Mouse (Mus musculus) cerebral cortex, adult 2 months (tissue): ENCODE results near the gene Tdrd5.

Experiments
- WGBS: fragments of 180-500 bp; shearing (Covaris S2); methylation state at CpG from one replicate; pipeline ENCODE4 v1.1.7; 2018; 5-methylcytosine and 5-hydroxymethylcytosine counted together

Gene Tdrd5

GRCm38 (mm10) chr1:156263352-156263751 lies 40.1 kb downstream of the Tdrd5 start:
- 64% methylated on average over 2 of the region's 2 CpGs for WGBS

DNA sequence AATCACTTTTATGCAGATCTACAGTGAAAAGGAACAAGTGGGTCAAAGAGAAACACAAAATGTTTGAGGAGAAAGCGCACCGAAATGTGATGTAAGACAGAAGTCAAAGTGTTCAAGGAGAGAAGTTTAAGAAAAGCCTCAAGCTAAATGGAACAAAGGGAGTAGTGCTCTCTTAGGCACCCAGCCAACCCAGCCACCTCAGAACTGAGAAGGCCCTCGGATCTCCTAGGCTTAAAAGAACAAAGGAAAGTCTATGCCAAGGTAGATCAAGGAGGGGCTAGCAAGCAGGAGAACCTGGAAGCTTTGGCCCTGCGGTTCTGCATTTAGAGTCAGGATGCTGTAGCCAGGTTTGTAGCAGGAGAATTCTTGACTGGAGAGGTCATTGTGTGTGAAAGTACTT lies 48.6 kb downstream of the Tdrd5 start:
- WGBS = 78% methylated on average over 4 of the region's 4 CpGs

DNA sequence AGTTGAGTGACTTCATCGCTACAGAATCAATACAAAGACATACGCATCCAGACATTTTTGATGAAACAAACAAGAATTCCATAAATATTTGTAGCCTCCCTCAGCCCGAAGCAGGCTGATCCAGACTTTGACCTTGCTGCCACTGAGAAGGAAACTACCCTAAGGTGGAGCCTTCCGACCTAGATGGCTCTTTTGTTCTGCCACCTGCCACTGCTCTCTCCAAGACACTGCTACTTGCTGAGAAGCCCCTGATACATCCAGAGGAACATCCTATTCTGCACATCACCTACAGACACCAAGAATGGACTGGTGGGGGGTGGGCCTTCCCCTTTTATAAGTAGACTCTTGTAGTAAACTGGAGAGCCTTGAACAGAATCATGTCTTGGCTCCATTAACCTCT lies 52.4 kb downstream of the Tdrd5 start:
- 89% methylated on average over 4 of the region's 4 CpGs for WGBS

DNA sequence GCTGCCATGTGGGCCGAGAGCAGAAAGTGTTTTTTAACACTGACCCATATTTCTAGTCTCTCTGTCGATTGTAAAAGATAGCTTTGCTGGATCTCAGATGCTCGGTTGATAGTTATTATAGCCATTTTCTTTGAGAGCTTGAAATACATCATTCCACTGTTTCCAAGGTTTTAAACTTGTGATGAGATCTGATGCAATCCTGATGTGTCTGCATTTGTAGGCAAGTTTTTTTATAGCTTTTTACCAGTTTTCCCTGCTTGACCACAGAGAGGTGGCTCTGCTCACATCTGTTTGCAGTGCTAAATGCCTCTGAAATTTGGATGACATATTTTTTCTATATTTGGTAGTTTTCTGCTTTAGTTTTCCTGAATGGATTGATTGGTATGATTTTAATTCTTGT lies 55.6 kb downstream of the Tdrd5 start:
- WGBS = 69% methylated on average over 3 of the region's 3 CpGs

GRCm38 (mm10) chr1:156241713-156242348 lies 61.6 kb downstream of the Tdrd5 start:
- WGBS = 8% methylated on average over 14 of the region's 14 CpGs

DNA sequence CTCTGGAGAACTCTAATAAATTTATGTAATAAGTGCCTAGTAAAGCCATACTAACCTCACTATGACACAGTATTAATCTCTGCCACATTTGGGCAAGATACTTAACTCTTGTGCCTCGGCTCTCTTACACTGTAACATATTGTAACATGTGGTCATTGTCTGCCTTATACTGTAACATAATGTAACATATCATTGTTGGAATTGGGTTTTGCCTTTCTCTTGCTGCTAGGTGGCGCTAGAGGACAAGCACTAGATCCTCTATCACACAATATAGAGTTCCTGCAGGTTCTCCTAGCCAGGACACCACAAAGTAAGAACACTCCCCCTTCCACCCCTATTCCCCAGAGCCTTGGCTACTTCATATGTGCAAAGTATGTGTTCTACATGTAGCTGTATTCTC lies 62.4 kb downstream of the Tdrd5 start:
- WGBS = 42% methylated on average over 2 of the region's 2 CpGs

DNA sequence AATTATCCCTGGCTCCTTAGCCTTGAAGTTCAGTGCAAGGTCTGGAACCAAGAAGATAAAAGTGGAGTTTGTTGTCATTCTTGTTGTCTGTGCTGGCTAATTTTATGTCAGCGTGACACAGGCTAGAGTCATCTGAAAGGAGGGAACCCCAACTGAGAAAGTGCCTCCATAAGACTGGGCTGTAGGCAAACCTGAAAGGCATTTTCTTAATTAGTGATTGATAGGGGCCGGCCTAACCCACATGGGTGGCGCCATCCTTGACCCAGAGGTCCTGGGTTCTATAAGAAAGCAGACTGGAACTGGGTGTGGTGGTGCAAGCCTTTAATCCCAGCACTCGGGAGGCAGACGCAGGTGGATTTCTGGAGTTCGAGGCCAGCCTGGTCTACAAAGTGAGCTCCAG lies 72.3 kb downstream of the Tdrd5 start:
- 95% methylated on average over 6 of the region's 6 CpGs for WGBS

DNA sequence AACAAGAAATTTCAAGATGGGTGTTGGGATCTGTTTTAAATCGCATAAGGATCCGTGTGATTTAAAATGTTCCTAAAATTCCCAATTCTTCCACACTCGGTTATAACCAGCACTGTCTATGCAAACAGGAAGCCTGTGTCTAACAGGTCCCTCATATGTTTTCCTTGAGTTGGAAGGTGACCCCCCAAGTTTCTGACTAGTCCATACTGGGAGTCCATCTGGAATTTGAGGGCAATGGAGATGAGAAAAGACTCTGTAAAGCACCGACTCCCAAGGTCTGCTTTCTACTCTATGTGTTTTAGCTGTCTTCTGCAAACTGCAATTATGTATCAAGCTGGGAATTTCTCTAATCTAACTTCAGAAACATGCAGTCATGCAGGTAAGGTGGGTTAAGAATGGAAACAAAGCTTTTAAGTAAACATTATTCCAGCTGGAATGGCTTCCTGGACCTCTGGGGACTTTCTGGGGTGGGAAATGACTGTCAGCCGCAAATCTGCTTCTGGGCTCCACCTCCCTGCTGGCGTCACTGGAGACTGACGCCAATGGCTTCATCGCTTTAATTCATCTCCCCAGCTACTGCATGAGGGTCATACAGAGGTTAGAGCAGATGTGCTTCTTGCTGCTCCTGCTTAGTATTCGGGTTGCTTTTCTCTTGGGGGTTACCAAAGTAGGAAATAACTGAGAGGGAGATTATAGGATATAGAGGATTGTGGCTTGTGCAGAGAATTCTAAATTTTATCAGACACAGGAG lies 73.0 kb downstream of the Tdrd5 start:
- WGBS = 33% methylated on average over 9 of the region's 9 CpGs

DNA sequence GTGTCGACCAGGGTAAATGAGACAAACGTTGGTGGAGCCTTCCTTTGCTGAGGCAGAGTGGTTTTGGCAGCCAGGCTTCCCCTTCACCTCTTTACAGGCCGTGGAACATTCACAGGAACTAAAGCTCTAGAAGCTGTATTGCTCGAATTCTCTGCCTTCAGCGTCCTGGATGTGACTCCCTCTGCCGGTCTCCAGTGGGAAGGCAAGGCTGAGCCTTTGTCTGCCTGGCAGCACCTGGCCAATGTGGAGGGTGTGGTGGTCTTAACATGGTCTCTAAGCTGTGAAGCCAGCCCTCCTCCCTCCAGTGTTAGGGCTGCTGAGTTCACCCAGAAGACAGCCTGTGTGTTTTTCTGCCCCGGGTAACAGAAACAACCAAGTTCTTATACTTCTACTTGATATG lies 74.0 kb downstream of the Tdrd5 start:
- 30% methylated on average over 7 of the region's 7 CpGs for WGBS

DNA sequence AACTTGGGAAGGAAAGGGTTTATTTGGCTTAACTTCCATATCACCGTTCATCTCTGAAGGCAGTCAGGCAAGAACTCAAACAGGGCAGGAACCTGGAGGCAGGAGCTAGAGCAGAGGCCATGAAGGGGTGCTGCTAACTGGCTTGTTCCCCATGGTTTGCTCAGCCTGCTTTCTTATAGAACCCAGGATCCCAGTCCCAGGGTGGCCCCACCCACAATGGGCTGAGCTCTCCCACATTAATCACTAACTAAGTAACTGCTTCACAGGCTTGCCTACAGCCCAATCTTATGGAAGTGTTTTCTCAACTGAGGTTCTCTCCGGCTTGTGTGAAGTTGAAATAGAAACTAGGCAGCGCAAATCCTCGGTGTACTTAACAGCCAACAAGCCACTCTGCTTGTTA lies 74.7 kb downstream of the Tdrd5 start:
- 86% methylated on average over 4 of the region's 4 CpGs for WGBS

- 91% methylated on average over 5 of the region's 5 CpGs for WGBS
Observed at GRCm38 (mm10) chr1:156226903-156227302, 76.6 kb downstream of the Tdrd5 start.

DNA sequence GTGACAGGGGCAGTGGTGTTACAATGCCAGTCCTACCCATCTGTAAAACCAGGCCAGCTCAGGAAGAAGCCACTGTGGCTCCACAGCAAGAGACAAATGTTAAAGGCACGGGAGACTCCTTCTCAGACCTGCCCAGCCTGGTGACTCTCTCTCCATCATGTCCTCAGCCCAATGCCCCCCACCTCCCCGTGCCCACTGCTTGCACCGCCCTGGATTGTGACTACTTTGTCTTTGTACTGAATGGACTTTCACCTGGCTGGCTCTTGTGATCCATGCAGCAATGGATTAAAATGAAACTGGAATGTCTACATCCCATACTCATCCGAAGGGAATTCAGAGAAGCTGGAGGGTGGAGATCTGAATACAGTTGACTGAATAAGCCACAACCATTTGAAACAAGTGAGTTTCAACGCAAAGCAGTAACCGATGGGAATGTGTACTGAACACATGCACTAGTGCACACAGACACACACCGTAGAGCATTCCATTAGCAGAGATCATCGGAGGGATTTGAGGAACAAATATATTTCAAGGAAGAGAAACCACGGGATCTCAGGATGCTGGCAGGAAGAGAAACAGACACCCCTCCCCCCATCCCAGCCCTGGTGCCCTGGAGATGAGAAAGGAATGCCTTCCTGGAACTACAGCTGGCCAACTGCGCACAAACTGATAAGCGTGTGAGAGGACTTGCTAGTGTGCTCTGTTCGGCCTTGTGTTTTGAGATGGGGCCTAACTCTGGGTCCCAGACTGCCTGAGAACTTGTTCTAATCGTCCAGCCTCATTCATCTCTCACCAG lies 81.1 kb downstream of the Tdrd5 start:
- 74% methylated on average over 13 of the region's 13 CpGs for WGBS

GRCm38 (mm10) chr1:156221327-156221726 lies 82.1 kb downstream of the Tdrd5 start:
- 91% methylated on average over 2 of the region's 2 CpGs for WGBS

- WGBS = 91% methylated on average over 2 of the region's 2 CpGs
Observed at GRCm38 (mm10) chr1:156218573-156218972, 84.9 kb downstream of the Tdrd5 start.

DNA sequence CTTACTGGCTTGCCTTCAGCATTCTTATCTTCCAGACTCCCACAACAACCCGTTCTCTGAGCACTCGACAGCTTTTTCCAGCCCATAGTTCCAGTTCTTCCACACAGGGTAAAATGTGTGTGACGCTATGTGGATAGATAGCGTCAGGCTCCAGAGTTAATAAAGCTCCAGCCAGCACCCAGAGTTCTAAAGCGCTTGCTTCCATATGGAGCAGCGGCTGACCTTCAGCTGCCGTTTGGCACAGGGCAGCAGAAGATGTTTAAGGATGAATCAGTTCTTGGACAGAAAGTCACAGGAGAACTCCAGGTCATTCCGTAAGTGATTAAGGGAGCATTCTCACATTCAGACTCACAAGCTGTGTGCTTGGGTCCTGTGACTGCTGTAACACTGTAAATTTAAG lies 85.5 kb downstream of the Tdrd5 start:
- WGBS = 83% methylated on average over 8 of the region's 8 CpGs

DNA sequence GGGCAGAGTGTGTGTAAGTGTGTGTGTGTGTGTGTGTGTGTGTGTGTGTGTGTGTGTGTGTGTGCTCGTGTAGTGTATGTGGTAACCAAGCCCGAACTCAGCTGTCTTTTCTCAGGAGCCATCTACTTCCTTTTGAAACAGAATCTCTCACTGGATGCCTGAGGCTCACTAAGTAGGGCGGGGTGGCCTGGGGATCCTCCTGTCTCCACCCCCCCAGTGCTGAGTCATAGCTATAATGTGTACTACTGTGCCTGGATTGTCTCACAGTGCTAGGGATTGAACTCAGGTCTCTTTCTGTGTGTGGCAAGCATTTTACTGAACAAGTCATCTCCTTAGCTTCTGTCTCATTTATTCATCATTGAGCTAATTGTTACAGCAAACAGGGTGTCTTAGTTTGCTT lies 86.1 kb downstream of the Tdrd5 start:
- WGBS = 76% methylated on average over 3 of the region's 3 CpGs

GRCm38 (mm10) chr1:156216249-156216648 lies 87.2 kb downstream of the Tdrd5 start:
- 88% methylated on average over 4 of the region's 4 CpGs for WGBS

DNA sequence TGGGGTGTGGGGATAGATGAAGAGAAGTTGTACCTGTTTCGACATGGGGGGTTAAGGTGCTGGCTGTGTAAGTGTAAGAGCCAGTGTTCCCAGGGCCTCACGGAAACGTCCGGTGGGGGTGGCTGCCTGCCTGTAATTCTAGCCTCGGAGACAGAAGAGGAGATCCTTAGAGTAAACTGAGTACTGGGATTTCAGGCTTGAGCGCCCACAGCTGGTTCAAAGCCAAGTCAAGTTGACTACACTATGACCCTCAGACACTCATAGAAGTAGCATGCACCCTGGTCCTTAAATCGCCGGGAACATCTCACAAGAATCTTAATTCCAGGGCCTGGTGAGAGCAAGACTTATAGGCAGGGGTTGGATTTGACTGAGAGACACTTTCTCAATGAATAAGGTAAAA lies 88.8 kb downstream of the Tdrd5 start:
- 94% methylated on average over 8 of the region's 8 CpGs for WGBS

DNA sequence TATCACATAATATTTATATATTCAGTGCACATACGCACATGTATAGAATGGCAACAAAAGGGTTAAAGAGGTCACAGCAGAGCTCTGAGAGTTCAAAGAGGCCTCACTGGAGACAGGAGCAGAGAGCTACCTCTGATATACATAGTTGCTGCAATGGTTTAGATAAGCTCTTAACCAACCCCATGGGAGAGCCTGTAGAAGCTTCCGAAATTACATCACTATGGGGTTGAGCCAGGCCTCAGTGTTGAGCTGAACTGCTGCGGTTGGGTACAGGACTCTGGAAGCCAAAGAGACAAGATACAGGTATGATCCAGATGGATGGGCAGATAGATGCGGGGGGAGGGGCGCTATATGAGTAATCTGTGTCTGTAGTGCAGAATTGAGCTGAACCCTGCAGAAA lies 90.5 kb downstream of the Tdrd5 start:
- 93% methylated on average over 5 of the region's 5 CpGs for WGBS

DNA sequence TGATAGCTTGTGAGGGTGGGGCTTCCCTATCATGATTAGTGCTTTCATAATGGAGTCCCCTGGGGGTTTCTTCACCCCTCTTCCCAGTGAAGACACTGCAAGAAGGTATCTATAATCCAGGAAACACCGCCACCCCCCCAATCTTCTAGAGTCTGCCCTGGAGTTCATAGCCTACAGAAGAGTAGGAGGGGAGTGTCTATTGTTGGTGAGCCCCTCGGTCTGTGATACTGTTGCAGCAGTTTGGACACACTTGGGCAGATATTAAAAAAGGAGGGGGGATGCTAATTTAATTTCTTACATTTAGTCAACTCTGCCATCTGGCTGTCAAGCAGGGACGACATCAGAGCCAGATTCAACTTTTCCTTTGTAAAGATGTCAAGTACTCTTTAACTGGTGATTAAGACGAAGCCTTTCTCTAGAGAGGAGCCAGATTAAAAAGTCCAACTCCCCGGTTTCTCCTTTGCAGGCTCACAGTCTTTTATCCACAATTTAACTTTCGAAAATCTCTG lies 91.6 kb downstream of the Tdrd5 start:
- 61% methylated on average over 6 of the region's 6 CpGs for WGBS
